Comparison of ENCODE assay signal across 8 mouse cellular contexts in the genomic region with DNA sequence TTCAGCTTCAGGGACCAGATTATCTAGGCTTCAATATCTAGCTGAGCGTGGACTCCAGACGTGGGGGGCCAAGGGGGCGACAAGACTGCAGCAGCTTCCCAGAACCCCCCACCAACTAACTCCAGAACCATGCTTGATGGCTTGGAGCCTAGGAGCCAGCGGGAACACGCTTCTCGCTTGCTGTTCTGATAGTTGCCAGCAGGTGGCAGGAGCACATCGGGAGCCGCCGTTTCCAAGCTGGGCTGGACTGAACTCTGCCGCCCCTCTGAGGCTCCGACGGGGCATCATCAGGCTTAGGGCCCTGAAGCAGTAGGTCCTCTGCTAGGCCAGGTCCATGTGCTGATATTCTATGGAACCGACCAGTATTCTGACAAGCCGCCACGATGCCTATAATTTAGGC. TPM values are rescaled to one million over a fixed set of nuclear protein-coding genes. Genes with fewer than 3 reads are reported as not detected.
A peak's percentile ranks its signal among the peaks of the same experiment; 100 is the strongest.
DNase-seq lines count a peak whose midpoint lies in the region; ATAC-seq and TF ChIP-seq lines count a peak whose summit lies in the region.

No protein-coding gene starts in this region.

- H3K9me3 ChIP-seq in hindbrain, embryonic 13.5 days: no peaks in the 10 kb centered on the region

- no peak overlapping the region for H3K9ac ChIP-seq in hindbrain, embryonic 13.5 days

- ATAC-seq in Patski: peak; percentile 41
- ATAC-seq in hindbrain, embryonic 13.5 days (ENCODE audit: low FRiP score): peak; percentile 74

- CTCF ChIA-PET in Patski (lab: Charles Lee): interaction anchor here (0.6 to 4.2 kb wide), 19 partner anchors 9 to 436 kb away, joined by 3 to 39 read pairs (median 4); a partner anchor contains a TSS

- no peaks in the 10 kb centered on the region for H3K27me3 ChIP-seq in Patski
- H3K27me3 ChIP-seq in hindbrain, embryonic 13.5 days: no peaks in the 10 kb centered on the region; the same call in 1 of the 2 replicates

- no peak for DNase-seq in Patski (ENCODE audit: low read depth, low spot score)
- peak; percentile 83 for DNase-seq in cerebellum, adult 9-11 months
- peak; percentile 52 to 94 for DNase-seq in frontal cortex, adult 2 months (ENCODE audit: extremely low spot score in 1 of 2, low spot score in 1 of 2)
- peak; percentile 85 to 86 for DNase-seq in layer of hippocampus, postnatal 36 days
- peak; percentile 92 for DNase-seq in lung, postnatal 36 days
- peak; percentile 73 for DNase-seq in retina, postnatal 7 days (ENCODE audit: low read depth, low spot score)
- DNase-seq in thymus, postnatal 4 days: peak; percentile 87

- no peak overlapping the region for H3K4me3 ChIP-seq in hindbrain, embryonic 13.5 days

- WGBS in hindbrain, embryonic 13.5 days: 6% methylated on average over 15 of the region's 15 CpGs

- in situ Hi-C loops in Patski (cut with MboI; ENCODE audit: low pct_unique_long_range_greater_than_20kb): loop anchor here (5.0 kb wide), 1 partner anchor 45 kb away; a partner anchor contains a TSS

- POLR2A ChIA-PET in Patski (lab: Charles Lee): interaction anchor here (0.7 to 1.3 kb wide), 4 partner anchors 10 to 43 kb away, joined by 3 to 4 read pairs (median 3); a partner anchor contains a TSS

- no peak for TF ChIP-seq CTCF in Patski (IDR thresholded peaks at IDR 0.05)

- peaks cover 3% of the 10 kb centered on the region for H3K4me1 ChIP-seq in hindbrain, embryonic 13.5 days (replicated peaks)

- H3K4me2 ChIP-seq in hindbrain, embryonic 13.5 days: no peak overlapping the region

- H3K36me3 ChIP-seq in hindbrain, embryonic 13.5 days: peaks cover 15% of the 10 kb centered on the region; the same call in 1 of the 2 replicates

- H3K27ac ChIP-seq in hindbrain, embryonic 13.5 days: no peak overlapping the region

RNA-seq across cellular contexts. Expression of a gene that starts 30.1 kb away (rescaled TPM):
- 134 TPM for polyA plus RNA-seq in Patski (2021)
- 81.8 and 91.6 TPM in 2 replicates for polyA plus RNA-seq in frontal cortex, adult 2 months (2012; rRNA removed)
- 113 TPM in 2 replicates for polyA plus RNA-seq in hindbrain, embryonic 13.5 days (2015; fragmentation: Nextera tagmentation; extraction: Ambion mirVana)
- total RNA-seq in layer of hippocampus, postnatal 36 days (2021): 10 to 100 TPM; 52.6 to 55.3 TPM

RNA-seq across cellular contexts. Expression of a gene that starts 43.2 kb away (rescaled TPM):
- 5.0 TPM for polyA plus RNA-seq in Patski (2021)
- 178 and 201 TPM in 2 replicates for polyA plus RNA-seq in frontal cortex, adult 2 months (2012; rRNA removed)
- 24.9 and 26.5 TPM in 2 replicates for polyA plus RNA-seq in hindbrain, embryonic 13.5 days (2015; fragmentation: Nextera tagmentation; extraction: Ambion mirVana)
- 100 to 1,000 TPM; 179 to 185 TPM for total RNA-seq in layer of hippocampus, postnatal 36 days (2021)
